Mouse (Mus musculus): ENCODE results near the gene Zscan4b. TPM values are rescaled to one million over a fixed set of nuclear protein-coding genes. Genes with fewer than 3 reads are reported as not detected.
"Not testable (repeated sequence)": the region's sequence is repeated elsewhere in the genome, so short reads cannot be mapped to it uniquely, and the experiment has no call there.

The Zscan4b gene
- not detected for total RNA-seq (2021)

GRCm38 (mm10) chr7:10904950-10905349 is at the start of gene Zscan4b:
Gene Zscan4b, minus strand, starts transcription at chr7:10905050.
- intact Hi-C loops (cut with DNase I); DNase-seq (ENCODE audit: low spot score): not testable (repeated sequence)

Other genes starting within 250 kb of the Zscan4b start
- gene Nlrp4b, start 217.3 kb downstream of the Zscan4b start, total RNA-seq (2021): not detected
- not detected for gene Vmn1r71, start 150.7 kb downstream of the Zscan4b start, total RNA-seq (2021)
- gene Zscan4c, start 100.7 kb upstream of the Zscan4b start, total RNA-seq (2021): not detected
- not detected for gene Zscan4-ps1, start 164.6 kb upstream of the Zscan4b start, total RNA-seq (2021)

Data from heart, postnatal 25 days (tissue).